Mouse (Mus musculus) spleen, adult 2 months (tissue): ENCODE measurements around the gene Vmn1r217.

Experiments
- CTCF ChIP-seq: fragments of 200-500 bp; IDR thresholded peaks from 2 replicates; pipeline ENCODE4 v1.5.1; 2011; ENCODE audit warnings: mild to moderate bottlenecking, inconsistent platforms; ENCODE audit not compliant: insufficient read depth, insufficient read length, insufficient replicate concordance; ENCODE audit errors: extremely low read depth
- POLR2A ChIP-seq: fragments of 200-500 bp; IDR thresholded peaks from 2 replicates; pipeline ENCODE4 v1.6.1; 2011; ENCODE audit warnings: low read depth, low read length, inconsistent platforms

GRCm38 (mm10) chr13:23094386-23094785 lies 23.6 kb downstream of the Vmn1r217 start:
- TF ChIP-seq POLR2A: no peak
- no peak for TF ChIP-seq CTCF
